Mouse (Mus musculus) lung, postnatal 14 days (tissue): ENCODE measurements at regions not wholly inside any gene's neighbourhood (a gene's known extent, or its start where the extent isn't known, plus 50 kb on each side); places are given as distances from the start of the nearest gene placed in this dataset.
"Not testable (repeated sequence)": the region's sequence is repeated elsewhere in the genome, so short reads cannot be mapped to it uniquely, and the experiment has no call there.

ENCODE experiments used
- DNase-seq: peaks from one replicate; pipeline ENCODE4 v3.0.0; 2021

- no peak for DNase-seq
Measured at GRCm38 (mm10) chr2:75781781-75782211, 50.2 kb upstream of the Agps start.

GRCm38 (mm10) chr2:75781078-75781477 is 50.9 kb upstream of the Agps start:
- peak; percentile 42 for DNase-seq

GRCm38 (mm10) chr2:75778628-75779027 is 53.3 kb upstream of the Agps start:
- not testable (repeated sequence) for DNase-seq

- DNase-seq = peak; percentile 72
Measured at GRCm38 (mm10) chr2:75777040-75777451, 54.9 kb upstream of the Agps start.

GRCm38 (mm10) chr2:75776533-75776932 is 55.4 kb upstream of the Agps start:
- DNase-seq = no peak

- no peak for DNase-seq
Measured at GRCm38 (mm10) chr2:75775217-75775616, 56.8 kb upstream of the Agps start.

DNA sequence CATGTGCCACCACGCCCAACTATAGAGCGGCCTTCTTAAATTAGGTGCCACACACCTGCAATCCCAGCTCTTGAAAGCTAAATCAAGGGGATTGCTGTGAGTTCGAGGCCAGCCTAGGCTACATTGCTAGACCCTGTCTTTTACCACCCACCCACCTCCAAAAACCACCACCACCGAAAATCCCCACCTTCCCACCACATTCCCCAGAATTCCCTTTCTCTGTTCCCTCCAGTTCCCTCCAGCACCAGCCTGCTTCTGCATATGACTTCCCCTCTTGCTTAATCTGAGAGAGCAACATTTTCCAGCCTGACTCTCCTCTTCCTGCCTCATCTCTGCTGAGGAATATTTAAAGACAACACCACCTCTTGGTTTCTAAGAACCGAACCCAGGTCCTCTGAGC is 58.5 kb upstream of the Agps start:
- DNase-seq = no peak

DNA sequence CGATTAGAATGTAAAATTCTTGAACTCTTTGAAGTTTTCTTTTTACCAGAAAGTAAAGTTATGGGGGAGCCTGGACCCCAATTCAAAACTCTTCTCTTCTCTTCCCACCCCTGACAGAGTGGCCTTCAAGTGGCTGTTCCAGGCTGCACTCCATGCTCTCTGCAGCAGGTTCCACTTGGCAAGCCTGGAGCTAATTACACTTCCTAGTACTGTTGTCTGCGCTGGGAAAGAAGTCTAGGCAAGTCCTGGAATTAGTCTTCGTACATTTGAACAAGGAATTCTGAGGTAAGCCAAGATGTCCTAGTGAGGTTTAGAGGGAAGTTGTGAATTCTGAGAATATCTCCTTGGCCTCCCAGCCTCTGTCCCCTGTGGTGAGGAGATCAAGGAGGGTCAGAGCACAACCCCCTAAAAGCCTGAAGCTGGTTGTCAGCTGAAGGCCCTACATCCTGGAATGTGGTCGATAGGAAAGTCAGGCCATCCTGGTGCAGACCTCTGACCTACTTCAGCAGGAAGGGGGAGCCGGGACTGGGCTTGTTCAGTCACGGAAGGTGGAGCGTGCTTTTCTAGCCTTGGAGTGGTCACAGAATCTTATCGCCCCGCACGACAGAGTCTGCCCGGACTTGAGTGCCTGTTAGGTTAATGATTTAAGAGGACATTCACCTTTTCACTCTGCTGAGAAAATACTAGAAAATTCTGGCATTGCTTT is 59.6 kb upstream of the Agps start:
- no peak for DNase-seq

DNA sequence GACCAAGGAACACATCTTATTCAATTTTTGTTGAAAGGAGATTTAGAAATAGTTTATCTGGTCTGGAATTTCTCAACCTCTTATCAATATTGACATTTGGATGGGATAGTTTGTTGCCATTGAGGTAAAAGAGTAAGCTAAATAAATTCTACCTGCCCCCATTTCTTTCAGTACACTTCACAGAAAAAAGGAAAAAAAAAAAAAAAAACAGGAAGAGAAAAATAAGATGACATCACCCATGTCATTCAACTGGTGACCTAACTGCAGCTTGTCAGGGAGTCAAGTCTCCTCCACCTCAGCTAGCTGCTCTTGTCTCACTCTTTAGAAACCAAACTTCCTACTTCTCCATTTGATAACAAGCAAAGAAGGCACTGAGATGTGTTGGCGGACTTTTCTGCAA is 61.3 kb upstream of the Agps start:
- DNase-seq = no peak

GRCm38 (mm10) chr2:75768559-75769304 is 63.2 kb upstream of the Agps start:
- no peak for DNase-seq

DNA sequence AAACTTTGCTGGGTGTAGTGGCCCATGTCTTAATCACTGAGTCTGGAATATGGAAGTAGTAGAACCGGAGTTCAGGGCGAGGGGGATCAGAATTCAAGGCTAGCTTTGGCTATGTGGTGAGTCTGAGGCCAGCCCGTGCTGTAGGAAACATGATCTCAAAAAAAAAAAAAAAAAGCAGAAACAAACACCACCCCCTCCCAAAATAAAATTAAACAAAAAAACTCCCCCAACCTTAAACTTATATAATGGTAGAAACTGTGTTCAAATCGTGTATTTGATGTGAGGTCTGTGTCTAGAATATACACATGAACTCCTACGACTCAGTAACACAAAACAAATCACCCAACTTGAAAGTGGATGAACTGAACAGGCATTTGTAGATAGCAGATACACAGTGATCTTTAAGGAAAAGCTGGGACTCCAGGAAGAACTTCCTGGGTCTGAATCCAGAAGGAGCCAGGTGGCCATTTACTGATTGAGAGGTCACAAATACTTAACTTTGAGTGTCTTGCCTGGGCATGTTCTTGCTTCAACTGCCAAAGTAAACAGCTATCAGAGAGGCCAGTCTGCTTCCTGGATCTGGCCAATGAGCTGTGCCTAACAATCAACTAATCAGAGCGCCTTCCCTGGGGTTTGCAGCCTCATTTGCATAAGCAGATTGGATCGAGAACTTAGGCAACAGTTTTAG is 63.6 kb upstream of the Nfe2l2 start:
- no peak for DNase-seq

DNA sequence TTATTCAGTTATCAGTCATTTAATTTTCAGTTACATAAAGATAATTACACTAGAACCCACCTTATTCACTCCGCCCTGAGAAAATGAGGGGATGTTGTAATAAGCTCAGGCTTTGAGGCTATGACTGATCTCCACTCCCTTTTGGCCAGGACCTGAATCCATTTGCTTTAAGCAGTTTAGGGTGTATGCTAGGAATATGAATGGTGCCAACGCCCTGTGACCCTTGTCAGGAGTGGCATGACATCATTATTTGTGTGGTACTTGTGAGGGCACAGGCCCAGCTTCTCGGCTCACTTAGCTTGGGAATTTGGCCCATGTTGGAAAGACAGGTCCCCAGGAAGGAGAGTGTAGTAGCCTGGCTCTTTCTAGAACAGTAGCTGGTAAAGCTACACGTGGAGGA is 61.0 kb upstream of the Nfe2l2 start:
- no peak for DNase-seq

GRCm38 (mm10) chr2:75763252-75763651 is 58.8 kb upstream of the Nfe2l2 start:
- DNase-seq = peak; percentile 68

- no peak for DNase-seq
Measured at GRCm38 (mm10) chr2:75762030-75762429, 57.6 kb upstream of the Nfe2l2 start.

GRCm38 (mm10) chr2:75761626-75762025 is 57.2 kb upstream of the Nfe2l2 start:
- no peak for DNase-seq

DNA sequence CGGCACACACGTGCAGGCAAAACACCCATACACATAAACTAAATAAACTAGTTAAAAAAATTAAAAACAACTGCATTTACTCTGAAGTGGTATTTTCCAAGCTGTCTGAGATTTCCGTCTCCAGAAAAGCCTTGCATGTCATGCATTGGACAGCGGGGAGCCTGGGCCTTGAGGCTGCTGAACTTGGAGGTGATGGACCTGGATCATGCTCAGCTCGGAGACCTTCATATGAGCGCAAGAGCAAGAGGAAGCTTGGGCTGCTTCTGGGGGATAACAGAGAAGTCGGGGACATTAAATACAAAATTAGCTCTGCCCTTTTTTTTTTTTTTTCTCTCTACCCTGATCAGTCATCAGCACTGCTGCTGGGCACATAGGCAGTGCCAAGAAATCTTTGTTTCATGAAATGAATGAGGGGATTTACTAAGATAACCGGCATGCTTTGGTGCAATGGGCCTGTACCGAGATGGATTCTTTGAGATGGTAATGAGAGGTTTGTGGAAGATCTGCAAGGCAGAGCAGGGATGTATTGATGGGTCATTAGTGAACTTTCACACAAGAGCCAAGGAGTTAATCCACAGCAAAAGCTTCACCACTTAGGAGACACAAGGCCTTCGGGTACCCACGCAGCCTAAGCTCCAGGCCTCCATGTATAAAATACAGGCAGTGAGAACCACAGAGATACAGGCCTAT is 54.9 kb upstream of the Nfe2l2 start:
- no peak for DNase-seq

GRCm38 (mm10) chr2:75758277-75758676 is 53.8 kb upstream of the Nfe2l2 start:
- DNase-seq = no peak

DNA sequence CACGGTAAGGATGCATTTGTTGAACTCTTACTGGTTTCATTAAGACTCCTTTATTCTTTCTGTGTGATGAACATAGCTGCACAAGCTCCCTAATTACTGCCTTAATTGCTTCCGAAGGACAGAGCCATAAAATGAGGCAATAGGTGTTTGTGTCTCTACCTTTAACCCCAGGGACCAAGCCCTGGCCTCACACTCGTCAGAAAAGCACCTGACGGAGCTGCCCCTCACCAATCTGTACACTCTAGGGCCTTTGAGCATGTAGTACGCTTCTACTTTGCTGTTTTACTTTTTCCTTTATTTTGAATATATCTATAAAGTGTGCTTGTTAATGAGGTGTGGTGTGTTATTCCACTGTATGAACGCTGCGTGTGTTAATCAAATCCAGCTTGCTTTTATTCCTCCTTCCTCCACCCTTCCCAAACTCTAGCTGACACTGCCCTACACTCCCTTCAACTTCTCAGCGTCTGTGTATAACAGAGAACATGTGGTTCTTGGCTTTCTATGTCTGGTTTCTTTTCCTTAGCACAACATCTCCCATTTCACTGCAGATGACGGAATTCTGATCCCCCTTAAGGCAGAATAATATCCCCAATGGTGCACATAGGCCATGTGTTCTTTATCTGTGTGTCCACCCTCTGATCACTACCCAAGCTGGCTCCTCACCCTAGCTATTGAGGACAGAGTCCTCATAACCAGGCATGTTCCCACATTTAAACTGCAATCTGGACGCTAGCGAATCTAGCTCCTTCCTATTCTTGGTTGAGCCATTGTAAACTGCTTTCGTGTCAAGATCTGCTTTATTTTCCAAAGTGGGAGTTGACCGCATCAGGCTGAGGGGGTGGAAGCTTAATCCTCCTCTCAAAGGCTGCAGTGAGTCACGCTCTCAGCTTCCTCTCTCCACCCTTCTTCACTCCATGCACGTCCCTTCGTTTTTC is 52.5 kb upstream of the Nfe2l2 start:
- DNase-seq = no peak

- no peak for DNase-seq
Measured at GRCm38 (mm10) chr2:75754606-75755005, 50.2 kb upstream of the Nfe2l2 start.
